Comparison of ENCODE assay signal across 10 mouse cellular contexts in genomic region chr4:108196277-108196855, GRCm38 (mm10). TPM values are rescaled to one million over a fixed set of nuclear protein-coding genes. Genes with fewer than 3 reads are reported as not detected.
DNase-seq lines count a peak whose midpoint lies in the region; ATAC-seq and TF ChIP-seq lines count a peak whose summit lies in the region.
"Had no signal": no experiment of that assay in that cellular context is flagged by ENCODE, and none has a peak within 500 bp of the region (broad histone marks: within the 10 kb centered on the region; RNA-seq: fewer than 3 reads in every experiment).

No protein-coding gene starts in this region.

- H3K27me3 ChIP-seq in lung, postnatal 0 days (replicated peaks; ENCODE audit: insufficient read depth, low read length): no peaks in the 10 kb centered on the region
- H3K27me3 ChIP-seq in cerebellum, adult 2 months (ENCODE audit: control insufficient read depth, insufficient read depth, low read length): no peaks in the 10 kb centered on the region
- H3K27me3 ChIP-seq in embryonic facial prominence, embryonic 11.5 days (ENCODE audit: control insufficient read depth, insufficient read depth, low read length): no peaks in the 10 kb centered on the region
- no peaks in the 10 kb centered on the region for H3K27me3 ChIP-seq in hindbrain, postnatal 0 days (ENCODE audit: insufficient read depth, low read length)

- no peak overlapping the region for H3K4me3 ChIP-seq in lung, postnatal 0 days (ENCODE audit: low read depth, low read length)
- peak overlapping the region; percentile 33 for H3K4me3 ChIP-seq in cerebellum, adult 2 months (replicated peaks; ENCODE audit: insufficient read depth, low read depth, low read length)
- no peak overlapping the region for H3K4me3 ChIP-seq in embryonic facial prominence, embryonic 11.5 days (ENCODE audit: low read depth, low read length)
- H3K4me3 ChIP-seq in hindbrain, postnatal 0 days (ENCODE audit: low read length): no peak overlapping the region

- H3K9ac ChIP-seq in lung, postnatal 0 days (replicated peaks; ENCODE audit: low read depth): no peak overlapping the region
- H3K9ac ChIP-seq in embryonic facial prominence, embryonic 11.5 days (replicated peaks; ENCODE audit: low read length): no peak overlapping the region
- no peak overlapping the region for H3K9ac ChIP-seq in hindbrain, postnatal 0 days (replicated peaks; ENCODE audit: low read length)

- no peak for TF ChIP-seq EP300 in lung, postnatal 0 days (IDR thresholded peaks at IDR 0.05)

- WGBS in lung, postnatal 0 days: 55% methylated on average over 6 of the region's 6 CpGs
- whole genome bisulfite sequencing in cerebellum, adult 2 months: 13% methylated on average over 6 of the region's 6 CpGs
- WGBS in embryonic facial prominence, embryonic 11.5 days: 55% methylated on average over 6 of the region's 6 CpGs
- 42% methylated on average over 6 of the region's 6 CpGs for WGBS in hindbrain, postnatal 0 days

- no peaks in the 10 kb centered on the region for H3K4me1 ChIP-seq in lung, postnatal 0 days (ENCODE audit: insufficient read depth, low read depth, low read length)
- peaks cover 4% of the 10 kb centered on the region for H3K4me1 ChIP-seq in cerebellum, adult 2 months (ENCODE audit: control insufficient read depth, insufficient read depth, low read length)
- H3K4me1 ChIP-seq in embryonic facial prominence, embryonic 11.5 days (ENCODE audit: control insufficient read depth, insufficient read depth, low read length): no peaks in the 10 kb centered on the region
- no peaks in the 10 kb centered on the region for H3K4me1 ChIP-seq in hindbrain, postnatal 0 days (ENCODE audit: insufficient read depth, low read length)

- H3K9me3 ChIP-seq in lung, postnatal 0 days (ENCODE audit: low read length): no peaks in the 10 kb centered on the region
- no peaks in the 10 kb centered on the region for H3K9me3 ChIP-seq in embryonic facial prominence, embryonic 11.5 days (replicated peaks; ENCODE audit: control insufficient read depth, low read length)
- H3K9me3 ChIP-seq in hindbrain, postnatal 0 days (ENCODE audit: low read length): no peaks in the 10 kb centered on the region

- no peak overlapping the region for H3K4me2 ChIP-seq in lung, postnatal 0 days (replicated peaks; ENCODE audit: low read depth, low read length)
- H3K4me2 ChIP-seq in embryonic facial prominence, embryonic 11.5 days (ENCODE audit: low read depth, low read length): no peak overlapping the region
- no peak overlapping the region for H3K4me2 ChIP-seq in hindbrain, postnatal 0 days (ENCODE audit: low read depth, low read length)

- H3K27ac ChIP-seq in lung, postnatal 0 days (ENCODE audit: low read length): no peak overlapping the region
- H3K27ac ChIP-seq in cerebellum, adult 2 months (ENCODE audit: insufficient read depth, low read length): no peak overlapping the region
- no peak overlapping the region for H3K27ac ChIP-seq in embryonic facial prominence, embryonic 11.5 days (replicated peaks; ENCODE audit: low read depth, low read length)
- no peak overlapping the region for H3K27ac ChIP-seq in hindbrain, postnatal 0 days

- ATAC-seq in lung, postnatal 0 days: no peak
- no peak for ATAC-seq in embryonic facial prominence, embryonic 11.5 days (replicated peaks; ENCODE audit: insufficient number of reproducible peaks, low FRiP score, low TSS enrichment, low read depth)
- ATAC-seq in hindbrain, postnatal 0 days: no peak

- no peaks in the 10 kb centered on the region for H3K36me3 ChIP-seq in lung, postnatal 0 days (ENCODE audit: insufficient read depth, low read length)
- no peaks in the 10 kb centered on the region for H3K36me3 ChIP-seq in embryonic facial prominence, embryonic 11.5 days (replicated peaks; ENCODE audit: control insufficient read depth, insufficient read depth, low read depth, low read length)
- no peaks in the 10 kb centered on the region for H3K36me3 ChIP-seq in hindbrain, postnatal 0 days (ENCODE audit: insufficient read depth, low read length)

- TF ChIP-seq CTCF in lung, postnatal 0 days (IDR thresholded peaks at IDR 0.05): no peak
- TF ChIP-seq CTCF in cerebellum, adult 2 months (IDR thresholded peaks at IDR 0.05; ENCODE audit: borderline replicate concordance, insufficient read depth, low read depth, low read length): no peak
- TF ChIP-seq CTCF in hindbrain, postnatal 0 days (IDR thresholded peaks at IDR 0.05; ENCODE audit: low read depth): no peak

- DNase-seq in lung, postnatal 0 days (ENCODE audit: low spot score): peak; percentile 7
- DNase-seq in lung, postnatal 10 days: no peak
- peak; percentile 69 to 73 for DNase-seq in cerebellum, adult 2 months
- DNase-seq in embryonic facial prominence, embryonic 11.5 days (ENCODE audit: low spot score): peak; percentile 27
- DNase-seq in hindbrain, postnatal 0 days (ENCODE audit: low spot score): peak; percentile 29
- DNase-seq in urinary bladder, postnatal 4 days (ENCODE audit: low spot score in 2 of 2): no peak
- no peak for DNase-seq in right cerebral cortex, postnatal 14 days
- DNase-seq: right cerebral cortex, postnatal 25 days had no signal

- no peak for TF ChIP-seq POLR2A in cerebellum, adult 2 months (IDR thresholded peaks at IDR 0.05; ENCODE audit: borderline replicate concordance, insufficient read depth, low read length)

RNA-seq across cellular contexts. Expression of gene Zyg11a, which starts 21.5 kb away (rescaled TPM):
- polyA plus RNA-seq in lung, postnatal 0 days (2015; fragmentation: Nextera tagmentation; extraction: Ambion mirVana): not detected in 2 replicates
- not detected in 2 replicates for polyA plus RNA-seq in cerebellum, adult 2 months (2012; rRNA removed)
- 0.11 TPM in 1 of 2 replicates, not detected in the other for polyA plus RNA-seq in embryonic facial prominence, embryonic 11.5 days (2014; fragmentation: Nextera tagmentation; extraction: Ambion mirVana)
- total RNA-seq in hindbrain, postnatal 0 days (2014; rRNA removed): 0.42 TPM in 1 of 2 replicates, not detected in the other
- 0.10 TPM in 1 of 2 replicates, not detected in the other for polyA plus RNA-seq in hindbrain, postnatal 0 days (2015; fragmentation: Nextera tagmentation; extraction: Ambion mirVana)
- total RNA-seq: layer of hippocampus, postnatal 36 days; megakaryocyte progenitor cell, adult 5-6 weeks had no signal

RNA-seq across cellular contexts. Expression of gene Echdc2, which starts 31.1 kb away (rescaled TPM):
- polyA plus RNA-seq in lung, postnatal 0 days (2015; fragmentation: Nextera tagmentation; extraction: Ambion mirVana): 43.4 and 52.8 TPM in 2 replicates
- polyA plus RNA-seq in cerebellum, adult 2 months (2012; rRNA removed): 62.7 and 78.7 TPM in 2 replicates
- 24.4 and 25.3 TPM in 2 replicates for polyA plus RNA-seq in embryonic facial prominence, embryonic 11.5 days (2014; fragmentation: Nextera tagmentation; extraction: Ambion mirVana)
- total RNA-seq in hindbrain, postnatal 0 days (2014; rRNA removed): 13.7 and 26.5 TPM in 2 replicates
- polyA plus RNA-seq in hindbrain, postnatal 0 days (2015; fragmentation: Nextera tagmentation; extraction: Ambion mirVana): 14.4 and 19.3 TPM in 2 replicates

RNA-seq across cellular contexts. Expression of gene Scp2, which starts 51.6 kb away (rescaled TPM):
- polyA plus RNA-seq in lung, postnatal 0 days (2015; fragmentation: Nextera tagmentation; extraction: Ambion mirVana): 495 and 532 TPM in 2 replicates
- 223 and 224 TPM in 2 replicates for polyA plus RNA-seq in cerebellum, adult 2 months (2012; rRNA removed)
- polyA plus RNA-seq in embryonic facial prominence, embryonic 11.5 days (2014; fragmentation: Nextera tagmentation; extraction: Ambion mirVana): 183 and 186 TPM in 2 replicates
- total RNA-seq in hindbrain, postnatal 0 days (2014; rRNA removed): 111 and 142 TPM in 2 replicates
- 239 and 255 TPM in 2 replicates for polyA plus RNA-seq in hindbrain, postnatal 0 days (2015; fragmentation: Nextera tagmentation; extraction: Ambion mirVana)

Comparison
In these comparisons a context has a peak if more than half of its experiments do, and no peak if none do; other contexts are left out.
1. DNase-seq: peak in lung, postnatal 0 days (single experiment), cerebellum, adult 2 months (2 of 2), embryonic facial prominence, embryonic 11.5 days (single experiment) and hindbrain, postnatal 0 days (single experiment); none in lung, postnatal 10 days (single experiment), urinary bladder, postnatal 4 days (0 of 2) and right cerebral cortex, postnatal 14 days (single experiment).